Mouse (Mus musculus) adrenal gland, postnatal 4 days (tissue): ENCODE data around the gene Olfr837. TPM values are rescaled to one million over a fixed set of nuclear protein-coding genes. Genes with fewer than 3 reads are reported as not detected.
"Not testable (repeated sequence)": the region's sequence is repeated elsewhere in the genome, so short reads cannot be mapped to it uniquely, and the experiment has no call there.

Source experiments
- DNase-seq, 2 experiments: peaks; one replicate each; pipeline ENCODE4 v3.0.0; 2021 to 2022; ENCODE audit warnings: low spot score in 2 of 2, mixed read lengths in 2 of 2
- long read RNA-seq, 2 experiments: library from polyadenylated mRNA; stranded (forward); transcript quantifications; one replicate each; pipeline ENCODE4 v2.0.0; 2021
- total RNA-seq, 2 experiments: library from RNA; stranded (reverse); gene quantifications; 2 replicates each; pipeline ENCODE4 v1.2.3; 2021

Gene Olfr837
- total RNA-seq = not detected
- long read RNA-seq, experiment 1 = 0 reads
- long read RNA-seq, experiment 2 = 0 reads

- DNase-seq = no peak
Observed at GRCm38 (mm10) chr9:19136017-19136416, at the start of gene Olfr837. Gene Olfr837 (plus strand): TSS chr9:19136317.

- DNase-seq = not testable (repeated sequence)
Observed at GRCm38 (mm10) chr9:19092889-19093753, 43.0 kb upstream of the Olfr837 start.

- DNase-seq = no peak
Observed at GRCm38 (mm10) chr9:19097286-19097685, 38.8 kb upstream of the Olfr837 start.

GRCm38 (mm10) chr9:19120082-19120481 lies 16.0 kb upstream of the Olfr837 start, which contains the start of gene Olfr836:
Gene Olfr836 (plus strand): TSS chr9:19120382.
- DNase-seq = no peak

- DNase-seq = no peak
Observed at GRCm38 (mm10) chr9:19177212-19177611, 41.1 kb downstream of the Olfr837 start, which contains the start of gene Olfr839-ps1. Gene Olfr839-ps1 (minus strand): TSS chr9:19177312.

Other genes starting within 250 kb of the Olfr837 start
- not detected for gene Olfr832, start 199.2 kb upstream of the Olfr837 start, total RNA-seq
- not detected for gene Olfr834, start 148.3 kb upstream of the Olfr837 start, total RNA-seq
- not detected for gene Olfr835, start 103.6 kb upstream of the Olfr837 start, total RNA-seq
- gene Olfr836, start 15.9 kb upstream of the Olfr837 start, total RNA-seq = not detected
- under 1 TPM in 1 of 2 experiments, not detected in 1; 0.03 TPM for gene Olfr839-ps1, start 41.0 kb downstream of the Olfr837 start, total RNA-seq
- gene Olfr843, start 115.7 kb downstream of the Olfr837 start, total RNA-seq = not detected
- gene Olfr844, start 180.0 kb downstream of the Olfr837 start, total RNA-seq = not detected
- gene Olfr845, start 200.1 kb downstream of the Olfr837 start, total RNA-seq = not detected
- not detected for gene Olfr846, start 227.7 kb downstream of the Olfr837 start, total RNA-seq
- gene Olfr847, start 242.4 kb downstream of the Olfr837 start, total RNA-seq = not detected